20 mouse cellular contexts compared by ENCODE assay signal in genomic region chr3:9427826-9428225, GRCm38 (mm10).
"Had no signal": no experiment of that assay in that cellular context is flagged by ENCODE, and none has a peak within 500 bp of the region (broad histone marks: within the 10 kb centered on the region; RNA-seq: fewer than 3 reads in every experiment).

No protein-coding gene starts in this region.

- ATAC-seq: liver, postnatal 0 days; lung, postnatal 0 days; midbrain, embryonic 13.5 days; midbrain, embryonic 15.5 days had no signal

- H3K4me3 ChIP-seq: liver, embryonic 15.5 days; lung, embryonic 15.5 days; megakaryocyte, embryonic 14.5 days; midbrain, embryonic 13.5 days; midbrain, embryonic 15.5 days; neural tube, embryonic 12.5 days; stomach, embryonic 15.5 days had no signal

- H3K27ac ChIP-seq: liver, embryonic 15.5 days; lung, embryonic 15.5 days; macrophage; midbrain, embryonic 13.5 days; midbrain, embryonic 15.5 days; neural tube, embryonic 12.5 days; stomach, embryonic 15.5 days; stomach, postnatal 0 days had no signal

- DNase-seq: liver, postnatal 0 days; lung, adult 2 months; lung, postnatal 14 days; lung, postnatal 36 days; right cerebral cortex, postnatal 25 days; right cerebral cortex, postnatal 4 days; spleen, adult 18-20 months; thymus, adult 2 months; thymus, postnatal 25 days; thymus, postnatal 4 days had no signal

- H3K27me3 ChIP-seq: liver, embryonic 15.5 days; lung, embryonic 15.5 days; midbrain, embryonic 13.5 days; midbrain, embryonic 15.5 days; neural tube, embryonic 12.5 days; stomach, embryonic 15.5 days had no signal

- H3K9ac ChIP-seq: liver, embryonic 15.5 days; liver, postnatal 0 days; lung, embryonic 15.5 days; midbrain, embryonic 13.5 days; midbrain, embryonic 15.5 days; neural tube, embryonic 12.5 days; stomach, embryonic 15.5 days had no signal

- H3K4me1 ChIP-seq: liver, embryonic 15.5 days; lung, embryonic 15.5 days; midbrain, embryonic 15.5 days; neural tube, embryonic 12.5 days; stomach, embryonic 15.5 days had no signal

- H3K36me3 ChIP-seq: liver, embryonic 15.5 days; lung, embryonic 15.5 days; midbrain, embryonic 13.5 days; midbrain, embryonic 15.5 days; neural tube, embryonic 12.5 days; stomach, embryonic 15.5 days had no signal
